Mouse (Mus musculus) liver, postnatal 0 days (tissue): ENCODE measurements around the gene Slf1. TPM values are rescaled to one million over a fixed set of nuclear protein-coding genes. Genes with fewer than 3 reads are reported as not detected.

ENCODE experiments used
- ATAC-seq: fragments of 200-750 bp; cut with Nextera tagmentation; 2 replicates; pipeline ENCODE4 v1.8.0; 2017; ENCODE audit warnings: mild to moderate bottlenecking, moderate library complexity
- DNase-seq: peaks from one replicate; pipeline ENCODE4 v3.0.0-alpha.2; 2016
- H3K27ac ChIP-seq: fragments of 300-500 bp; sonication (generic); 2 replicates; pipeline ENCODE4 v1.5.1; 2014; ENCODE audit warnings: antibody characterized with exemption, moderate library complexity, mild to moderate bottlenecking, low read depth
- H3K27me3 ChIP-seq: fragments of 300-500 bp; sonication (generic); 2 replicates; pipeline ENCODE4 v1.6.1; 2014; ENCODE audit warnings: low read length, control low read depth, mixed read lengths; ENCODE audit not compliant: insufficient read depth
- H3K36me3 ChIP-seq: fragments of 300-500 bp; sonication (generic); replicated peaks from 2 replicates; pipeline ENCODE4 v1.6.1; 2014; ENCODE audit warnings: mild to moderate bottlenecking, control low read depth, low read length, moderate library complexity, mixed read lengths; ENCODE audit not compliant: insufficient read depth
- H3K4me1 ChIP-seq: fragments of 300-500 bp; sonication (generic); 2 replicates; pipeline ENCODE4 v1.6.1; 2014; ENCODE audit warnings: antibody characterized with exemption, mild to moderate bottlenecking, control low read depth; ENCODE audit not compliant: insufficient read depth
- H3K4me2 ChIP-seq: fragments of 300-500 bp; sonication (generic); 2 replicates; pipeline ENCODE4 v1.6.1; 2014; ENCODE audit warnings: low read depth, mild to moderate bottlenecking, low read length, moderate library complexity, mixed read lengths
- H3K4me3 ChIP-seq: fragments of 300-500 bp; sonication (generic); 2 replicates; pipeline ENCODE4 v1.5.1; 2014; ENCODE audit warnings: low read depth, low read length
- H3K9ac ChIP-seq: fragments of 300-500 bp; sonication (generic); replicated peaks from 2 replicates; pipeline ENCODE4 v1.6.1; 2014; ENCODE audit warnings: mild to moderate bottlenecking, moderate library complexity
- H3K9me3 ChIP-seq: fragments of 300-500 bp; sonication (generic); 2 replicates; pipeline ENCODE4 v1.6.1; 2016; ENCODE audit warnings: mild to moderate bottlenecking, control low read depth, low read length, mixed read lengths
- CTCF ChIP-seq: sonication (generic); IDR thresholded peaks from 2 replicates; pipeline ENCODE4 v1.5.1; 2016; ENCODE audit warnings: antibody characterized with exemption, low read depth
- EP300 ChIP-seq: IDR thresholded peaks from 2 replicates; pipeline ENCODE4 v1.6.1; 2016; ENCODE audit warnings: antibody characterized with exemption, low read depth, mild to moderate bottlenecking
- WGBS: fragments of 180-500 bp; shearing (Covaris S2); extraction: QIAGEN DNeasy Blood & Tissue Kit; methylation state at CpG from one replicate; pipeline ENCODE4 v1.1.7; 2014; ENCODE audit not compliant: insufficient replicate concordance; 5-methylcytosine and 5-hydroxymethylcytosine counted together
- polyA plus RNA-seq: library from polyadenylated mRNA; unstranded; fragments of >200 nt; fragmentation: Nextera tagmentation; extraction: Ambion mirVana; gene quantifications from 2 replicates; pipeline ENCODE4 v1.2.1, GENCODE M21; 2015

The Slf1 gene
- 12.1 and 13.8 TPM in 2 replicates for polyA plus RNA-seq

DNA sequence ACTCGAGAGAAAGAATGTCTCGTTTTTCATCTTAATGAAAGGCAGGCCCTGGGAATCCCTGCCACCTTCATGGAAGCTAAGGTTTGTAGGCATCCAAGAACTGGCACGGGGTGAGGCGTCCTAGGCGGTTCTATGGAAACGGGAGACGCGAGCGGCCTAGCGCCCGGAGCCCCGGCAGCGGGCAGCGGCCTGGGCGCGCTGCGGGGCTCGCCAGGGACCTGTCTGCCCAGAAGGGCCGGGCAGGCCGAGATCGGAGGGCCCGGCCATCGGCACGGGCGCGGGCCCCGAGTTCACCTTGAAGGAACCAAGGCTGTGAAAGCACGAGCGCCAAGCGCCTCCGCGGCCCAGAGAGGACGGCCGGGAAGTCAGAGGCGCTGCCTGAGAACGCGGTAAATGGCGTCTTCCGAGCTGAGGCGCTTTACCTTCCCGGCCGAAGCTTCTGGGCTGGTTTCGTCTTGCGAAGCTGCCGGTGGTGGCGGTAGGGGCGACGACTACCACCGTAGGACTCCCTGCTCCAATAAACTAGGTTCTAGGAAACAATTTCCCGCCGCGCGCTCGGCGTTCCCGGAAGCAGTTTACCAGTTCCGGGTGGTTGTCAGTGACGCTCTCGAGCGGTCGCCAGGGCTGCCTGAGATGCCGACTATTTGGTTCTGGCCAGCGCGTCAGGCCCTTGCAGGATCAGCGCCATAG is at the start of gene Slf1, which contains the start of gene 2210408I21Rik:
TSS of gene Slf1 (minus strand) at position 543 of the 690 bp plus-strand sequence.
TSS of gene 2210408I21Rik (plus strand) at position 610 of the 690 bp plus-strand sequence.
- Histone ChIP-seq H3K9ac (peak within 1 kb of the TSS; percentile 93), H3K4me2 (peak within 1 kb of the TSS; percentile 75), H3K9me3 (no peaks in the 10 kb centered on the region), H3K27me3 (no peaks in the 10 kb centered on the region), H3K27ac (peak within 1 kb of the TSS; percentile 78), H3K4me1 (peaks cover 2% of the 10 kb centered on the region; the same call in 1 of the 2 replicates), H3K36me3 (no peaks in the 10 kb centered on the region), H3K4me3 (peak within 1 kb of the TSS; percentile 92)
- WGBS: under 1% methylated on average over 65 of the region's 65 CpGs
- no peak for TF ChIP-seq CTCF
- no peak for TF ChIP-seq EP300
- ATAC-seq (peak; percentile 98), DNase-seq (peak; percentile 90)

DNA sequence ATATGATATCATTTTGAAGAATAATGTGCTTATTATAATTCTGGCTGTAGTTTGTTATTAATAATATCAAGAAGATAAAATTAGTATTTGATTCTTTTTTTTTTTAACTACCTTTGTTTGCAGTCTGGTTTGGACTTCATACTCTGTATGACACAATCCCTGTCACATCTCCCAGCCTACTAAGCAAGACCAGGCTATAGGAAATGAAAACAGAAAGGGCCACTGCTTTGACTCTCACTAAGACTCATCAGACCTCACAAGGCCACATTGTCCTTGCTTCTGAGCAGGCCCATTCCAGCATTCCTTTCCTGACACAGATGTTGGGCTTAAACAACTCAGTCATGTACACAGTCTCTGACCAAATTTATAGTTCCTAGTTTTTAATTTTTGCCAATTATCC is 42.7 kb upstream of the Slf1 start:
- Histone ChIP-seq H3K4me3 (no peak overlapping the region), H3K4me1 (no peaks in the 10 kb centered on the region), H3K27me3 (no peaks in the 10 kb centered on the region), H3K9ac (no peak overlapping the region), H3K36me3 (no peaks in the 10 kb centered on the region), H3K9me3 (no peaks in the 10 kb centered on the region), H3K4me2 (no peak overlapping the region), H3K27ac (no peak overlapping the region)
- TF ChIP-seq CTCF (no peak), EP300 (no peak)
- ATAC-seq: peak; percentile 59; the same call in 1 of the 2 replicates
- no peak for DNase-seq

DNA sequence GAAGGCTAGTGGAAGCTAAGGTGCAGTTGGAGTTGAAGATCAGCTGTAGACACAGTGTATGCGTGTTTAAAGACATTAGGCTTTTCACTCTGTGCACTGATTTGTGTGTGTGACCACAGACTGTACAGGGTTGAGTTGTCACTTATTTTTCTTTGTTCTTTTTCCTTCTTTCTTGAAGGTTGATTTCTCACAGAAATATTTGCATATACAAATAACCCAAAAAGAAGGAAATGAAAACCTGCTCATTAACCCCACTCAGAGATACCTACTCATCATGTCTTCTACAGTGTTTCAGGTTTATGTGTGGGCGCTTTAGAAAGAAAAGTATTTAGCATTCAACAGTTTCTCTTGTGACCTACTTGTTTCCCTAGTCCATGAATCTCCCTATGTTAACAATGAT is 5.6 kb upstream of the Slf1 start:
- no peak for DNase-seq
- H3K27ac ChIP-seq: no peak overlapping the region
- no peak overlapping the region for H3K4me3 ChIP-seq
- H3K9ac ChIP-seq: no peak overlapping the region
- no peaks in the 10 kb centered on the region for H3K9me3 ChIP-seq
- H3K4me2 ChIP-seq: no peak overlapping the region
- 0 out of 2 replicates have a peak, but pooled peaks cover 2% of the 10 kb centered on the region for H3K4me1 ChIP-seq
- no peak for TF ChIP-seq CTCF
- H3K36me3 ChIP-seq: no peaks in the 10 kb centered on the region
- 83% methylated on average over 2 of the region's 2 CpGs for WGBS
- no peak for ATAC-seq
- H3K27me3 ChIP-seq: no peaks in the 10 kb centered on the region

DNA sequence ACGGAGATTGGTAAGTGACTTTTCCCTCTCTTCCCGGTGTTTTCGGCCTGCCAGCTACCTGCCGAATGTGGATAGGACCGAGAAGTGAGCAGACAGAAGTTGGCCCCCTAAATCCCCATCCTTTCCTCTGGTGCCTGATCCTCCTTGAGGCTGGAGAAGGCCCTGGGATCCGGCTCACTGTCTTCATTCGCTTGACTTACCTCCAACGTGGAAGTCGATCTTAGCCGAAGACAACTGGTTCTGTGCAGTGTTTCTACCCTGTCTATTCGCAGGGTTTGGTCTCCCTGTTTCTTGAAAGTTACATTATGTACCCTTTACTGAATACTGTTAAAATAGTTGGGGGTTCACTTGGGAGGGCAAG is 328 bp upstream of the Slf1 start:
- H3K4me2 ChIP-seq: peak overlapping the region; percentile 75

DNA sequence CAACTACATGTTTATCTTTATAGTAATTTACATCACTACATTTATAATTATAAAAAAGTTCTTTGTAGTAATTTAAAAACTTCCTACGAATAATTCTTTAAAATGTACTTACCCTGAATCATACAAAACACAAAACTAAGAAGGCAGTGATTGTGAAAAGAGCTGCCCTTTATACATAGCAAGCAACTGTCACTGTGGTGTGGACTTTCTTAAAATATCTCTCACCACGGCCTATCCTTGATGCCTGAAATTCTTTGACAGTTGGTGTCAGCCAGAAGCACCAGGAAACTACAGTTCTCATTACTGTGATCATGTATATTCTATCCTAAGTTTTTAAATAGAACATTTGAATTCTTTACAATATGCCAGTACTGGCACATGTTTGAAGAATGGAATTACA is 4.1 kb downstream of the Slf1 start:
- Histone ChIP-seq H3K9ac (no peak overlapping the region), H3K4me1 (peaks cover 1% of the 10 kb centered on the region; the same call in 1 of the 2 replicates), H3K27me3 (no peaks in the 10 kb centered on the region), H3K4me2 (no peak overlapping the region), H3K36me3 (no peaks in the 10 kb centered on the region), H3K4me3 (no peak overlapping the region), H3K9me3 (no peaks in the 10 kb centered on the region), H3K27ac (no peak overlapping the region)
- DNase-seq (no peak), ATAC-seq (no peak)
- TF ChIP-seq CTCF (no peak), EP300 (no peak)
- WGBS: 55% methylated on average over 2 of the region's 2 CpGs

More for the DNA sequence above, 328 bp upstream of the Slf1 start:
- no peaks in the 10 kb centered on the region for H3K36me3 ChIP-seq
- H3K9ac ChIP-seq: peak overlapping the region; percentile 93
- no peaks in the 10 kb centered on the region for H3K27me3 ChIP-seq
- H3K4me3 ChIP-seq: peak overlapping the region; percentile 92
- H3K9me3 ChIP-seq: no peaks in the 10 kb centered on the region
- DNase-seq (no peak), ATAC-seq (peak; percentile 34)
- H3K27ac ChIP-seq: no peak overlapping the region
- WGBS: 1% methylated on average over 11 of the region's 11 CpGs
- peaks cover 2% of the 10 kb centered on the region; the same call in 1 of the 2 replicates for H3K4me1 ChIP-seq
- TF ChIP-seq CTCF (no peak), EP300 (no peak)

DNA sequence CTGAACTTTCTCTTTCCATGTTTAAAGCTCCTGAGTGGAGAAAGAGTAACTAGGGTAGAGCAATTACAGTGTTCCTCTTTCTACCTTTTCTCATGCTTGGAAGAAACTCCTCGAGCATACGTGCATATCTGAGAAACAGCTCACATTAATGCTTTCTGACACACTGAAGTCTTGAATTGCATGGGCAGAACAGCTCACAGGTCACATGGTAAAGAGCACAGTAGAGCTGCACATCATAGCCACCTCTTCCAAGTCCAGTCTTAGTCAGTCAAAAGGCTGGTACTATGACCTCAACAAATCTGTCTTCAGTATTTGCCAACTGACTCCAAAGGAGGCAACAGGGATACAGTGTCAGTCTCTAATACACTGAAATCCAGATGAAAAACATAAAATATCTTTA is 7.0 kb downstream of the Slf1 start:
- H3K27me3 ChIP-seq: no peaks in the 10 kb centered on the region
- H3K4me2 ChIP-seq: no peak overlapping the region
- H3K9ac ChIP-seq: no peak overlapping the region
- H3K36me3 ChIP-seq: no peaks in the 10 kb centered on the region
- H3K27ac ChIP-seq: no peak overlapping the region
- no peak for DNase-seq
- no peak overlapping the region for H3K4me3 ChIP-seq
- H3K9me3 ChIP-seq: no peaks in the 10 kb centered on the region
- no peaks in the 10 kb centered on the region; the same call in 1 of the 2 replicates for H3K4me1 ChIP-seq
- TF ChIP-seq CTCF (no peak), EP300 (no peak)
- WGBS: 69% methylated on average over 2 of the region's 2 CpGs
- no peak for ATAC-seq
